Mouse (Mus musculus) neutrophil, adult 5-6 weeks (primary cell): ENCODE data around the gene Apeh. TPM values are rescaled to one million over a fixed set of nuclear protein-coding genes. Genes with fewer than 3 reads are reported as not detected.

Experiments used
- ATAC-seq: fragments of 151-379, 151-347 bp; 2 replicates; pipeline ENCODE4 v1.8.0; 2017; ENCODE audit warnings: mild to moderate bottlenecking, moderate TSS enrichment; ENCODE audit not compliant: insufficient number of reproducible peaks, poor library complexity, low FRiP score, severe bottlenecking; ENCODE audit errors: extremely low read depth
- total RNA-seq: library from RNA; stranded (forward); fragments of 200-1000 nt; gene quantifications from 2 replicates; pipeline ENCODE4 v1.2.3, GENCODE M21; 2017

Gene Apeh
- total RNA-seq, 1 experiment from 2014 or later, result 74.5 TPM

DNA sequence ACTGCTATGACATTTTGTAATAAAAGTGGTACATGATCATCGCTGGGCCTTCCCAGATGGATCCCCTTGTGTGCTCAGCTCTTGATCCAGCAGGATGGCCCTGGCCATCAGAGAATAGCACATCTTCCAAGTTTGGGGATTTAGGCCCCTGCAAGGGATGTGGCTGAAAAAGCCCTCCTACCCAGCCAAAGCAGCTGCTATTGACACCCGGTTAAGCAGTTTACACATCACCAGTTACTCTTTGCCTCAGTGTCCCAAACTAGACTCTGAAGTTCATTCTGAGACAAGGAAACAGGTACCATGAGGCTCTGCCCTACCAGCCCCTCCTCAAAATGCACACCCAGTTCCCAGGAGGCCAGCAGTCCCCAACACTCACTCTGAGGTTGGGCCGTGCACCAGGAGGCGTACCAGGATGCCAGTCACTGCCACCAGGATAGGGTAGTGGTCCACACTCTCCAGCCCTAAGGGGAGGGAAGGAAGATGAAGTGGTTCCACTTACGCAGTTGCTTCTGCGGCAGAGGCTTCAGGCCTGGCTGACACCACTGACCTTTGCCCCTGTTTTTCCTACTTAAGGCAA is 38.7 kb downstream of the Apeh start:
- no peak for ATAC-seq

DNA sequence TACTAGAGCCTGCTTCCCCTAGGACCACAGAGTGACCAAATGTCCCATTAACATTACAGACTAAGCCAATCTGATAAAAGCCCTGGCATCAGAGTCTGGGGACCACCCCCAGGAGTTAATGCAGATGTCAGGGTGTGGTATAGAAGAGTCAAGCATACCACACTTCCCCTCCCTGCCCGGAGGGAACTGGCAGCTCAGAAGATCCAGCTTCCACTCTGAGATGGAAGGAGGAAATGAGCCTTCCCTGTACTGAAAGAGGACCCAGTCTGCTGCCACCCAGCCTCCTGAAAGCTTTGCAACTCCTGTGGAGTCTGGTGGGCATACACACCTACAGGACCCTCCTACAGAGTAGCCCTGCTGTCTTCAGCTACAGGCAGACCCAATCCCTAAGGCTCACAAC is 39.3 kb downstream of the Apeh start:
- no peak for ATAC-seq

DNA sequence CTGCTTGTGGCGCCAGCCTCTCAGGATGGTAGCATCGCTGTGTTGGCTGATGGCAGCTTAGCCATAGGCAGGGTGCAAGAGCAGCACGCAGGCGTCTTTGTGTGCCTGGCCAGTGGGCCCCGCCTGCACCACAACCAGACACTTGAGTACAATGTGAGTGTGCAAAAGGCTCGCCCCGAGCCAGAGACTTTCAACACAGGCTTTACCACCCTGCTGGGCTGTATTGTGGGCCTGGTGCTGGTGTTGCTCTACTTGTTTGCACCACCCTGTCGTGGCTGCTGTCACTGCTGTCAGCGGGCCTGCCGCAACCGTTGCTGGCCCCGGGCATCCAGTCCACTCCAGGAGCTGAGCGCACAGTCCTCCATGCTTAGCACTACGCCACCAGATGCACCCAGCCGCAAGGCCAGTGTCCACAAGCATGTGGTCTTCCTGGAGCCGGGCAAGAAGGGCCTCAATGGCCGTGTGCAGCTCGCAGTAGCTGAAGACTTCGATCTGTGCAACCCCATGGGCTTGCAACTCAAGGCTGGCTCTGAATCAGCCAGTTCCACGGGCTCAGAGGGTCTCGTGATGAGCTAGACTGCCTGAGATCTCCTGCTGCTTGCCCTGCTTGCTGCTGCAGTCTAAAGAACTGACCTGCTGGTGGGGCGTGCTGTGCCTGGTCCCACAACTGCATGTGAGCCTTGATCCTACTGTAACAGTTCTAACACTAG is 39.9 kb downstream of the Apeh start:
- ATAC-seq, result no peak

DNA sequence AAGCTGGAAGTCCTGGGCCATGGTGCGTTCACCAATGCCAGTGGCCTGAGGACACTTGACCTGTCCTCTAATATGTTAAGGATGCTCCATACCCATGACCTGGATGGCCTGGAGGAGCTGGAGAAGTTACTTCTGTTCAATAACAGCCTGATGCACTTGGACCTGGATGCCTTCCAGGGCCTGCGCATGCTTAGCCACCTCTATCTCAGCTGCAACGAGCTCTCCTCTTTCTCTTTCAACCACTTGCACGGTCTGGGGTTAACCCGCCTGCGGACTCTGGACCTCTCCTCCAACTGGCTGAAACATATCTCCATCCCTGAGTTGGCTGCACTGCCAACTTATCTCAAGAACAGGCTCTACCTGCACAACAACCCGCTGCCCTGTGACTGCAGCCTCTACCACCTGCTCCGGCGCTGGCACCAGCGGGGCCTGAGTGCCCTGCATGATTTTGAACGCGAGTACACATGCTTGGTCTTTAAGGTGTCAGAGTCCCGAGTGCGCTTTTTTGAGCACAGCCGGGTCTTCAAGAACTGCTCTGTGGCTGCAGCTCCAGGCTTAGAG is 40.7 kb downstream of the Apeh start:
- no peak for ATAC-seq

DNA sequence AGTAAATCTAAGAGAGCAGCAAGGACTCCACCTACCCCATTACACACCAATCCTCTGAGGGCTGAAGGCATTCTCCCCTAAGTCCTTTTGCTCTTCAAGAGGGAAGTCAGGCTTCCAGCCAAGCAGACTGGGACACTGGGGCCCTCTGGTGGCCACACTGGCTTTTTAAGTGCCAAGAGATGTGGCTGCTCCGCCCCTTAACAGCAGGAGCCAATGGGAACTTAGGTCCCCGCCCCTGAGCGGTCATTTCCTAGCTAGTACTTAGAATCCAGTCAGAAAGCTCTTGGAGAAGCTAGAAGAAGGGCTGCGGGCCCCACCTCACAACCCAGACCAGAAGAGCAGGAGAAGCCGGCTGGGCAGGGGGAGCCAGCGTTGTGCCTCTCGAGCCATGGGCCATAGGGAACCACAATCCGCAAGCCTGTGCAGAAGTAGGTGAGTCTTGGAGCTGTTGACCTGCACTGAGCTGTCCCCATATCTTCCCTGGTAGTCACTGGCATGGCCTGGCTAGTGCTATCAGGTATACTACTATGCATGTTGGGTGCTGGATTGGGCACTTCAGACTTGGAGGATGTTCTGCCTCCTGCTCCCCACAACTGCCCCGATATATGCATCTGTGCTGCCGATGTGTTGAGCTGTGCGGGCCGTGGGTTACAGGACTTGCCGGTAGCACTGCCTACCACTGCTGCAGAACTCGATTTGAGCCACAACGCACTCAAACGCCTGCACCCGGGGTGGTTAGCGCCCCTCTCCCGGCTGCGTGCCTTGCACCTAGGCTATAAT is 41.3 kb downstream of the Apeh start, which contains the start of gene Amigo3:
TSS of gene Amigo3 (plus strand) at position 275 of the 780 bp plus-strand sequence.
- ATAC-seq, result peak; percentile 74

DNA sequence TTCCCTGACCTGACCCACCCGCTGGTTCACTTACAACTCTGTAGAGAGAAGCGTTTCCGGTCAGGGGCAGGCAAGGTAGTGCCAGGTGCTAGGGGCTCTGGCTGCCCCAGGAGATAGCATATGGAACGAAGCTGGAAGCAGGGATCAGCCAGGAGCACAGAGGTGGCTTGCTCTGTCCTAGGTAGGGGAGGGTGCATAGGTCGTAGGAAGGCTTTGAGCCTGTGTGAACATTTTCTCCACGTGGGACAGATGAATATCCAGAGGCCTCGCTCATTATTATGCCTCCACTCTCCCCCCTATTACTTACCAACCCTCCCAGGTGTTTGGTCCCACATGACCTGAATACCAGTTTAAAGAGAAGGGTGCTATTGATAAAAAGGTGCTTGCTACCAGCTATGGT is 42.0 kb downstream of the Apeh start:
- ATAC-seq, result no peak

DNA sequence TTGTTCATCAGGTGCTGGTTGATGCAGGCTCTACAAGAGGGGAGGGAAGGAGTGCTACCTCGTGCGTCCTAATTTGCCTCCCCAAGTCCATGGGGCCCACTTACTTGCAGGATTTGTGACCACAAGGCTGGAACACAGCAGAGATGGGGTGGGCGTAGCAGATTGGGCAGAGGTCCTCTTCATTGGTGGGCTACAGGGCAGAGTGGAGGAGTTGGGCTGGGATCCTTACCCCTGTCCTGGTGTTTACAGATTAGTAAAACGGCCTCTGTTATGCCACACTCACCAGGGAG is 42.5 kb downstream of the Apeh start:
- no peak for ATAC-seq

DNA sequence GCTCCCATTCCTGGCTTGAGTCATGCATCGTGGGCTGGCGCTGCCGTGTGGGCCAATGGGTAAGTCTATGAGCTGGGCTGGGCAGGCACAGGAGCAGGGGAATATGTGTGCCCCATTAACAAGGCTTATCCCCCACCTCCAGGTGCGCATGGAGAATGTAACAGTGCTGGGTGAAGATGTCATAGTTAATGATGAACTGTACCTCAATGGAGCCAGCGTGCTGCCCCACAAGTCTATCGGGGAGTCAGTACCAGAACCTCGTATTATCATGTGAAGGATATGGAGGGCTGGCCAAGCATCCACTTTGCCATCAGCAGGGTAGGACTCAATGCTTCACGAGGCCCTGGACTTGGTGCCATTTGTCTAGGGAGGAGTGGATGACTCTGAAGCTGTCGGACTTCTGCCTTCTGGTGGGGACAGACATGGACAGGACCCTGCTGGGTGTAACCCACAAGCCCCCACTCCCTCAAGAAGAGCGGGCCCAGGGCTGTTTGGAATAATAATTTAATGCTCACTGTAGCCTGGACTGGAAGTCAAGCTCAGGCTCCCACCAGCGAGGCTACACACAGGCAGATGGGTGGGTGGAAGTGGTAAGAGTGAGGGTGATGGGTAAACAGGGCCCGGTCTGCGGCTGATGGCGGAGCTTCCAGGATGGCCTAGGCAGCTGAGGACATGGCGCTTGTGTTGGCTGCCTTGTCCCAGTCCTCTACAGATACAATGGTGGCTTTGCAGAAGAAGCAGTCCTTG is 43.0 kb downstream of the Apeh start:
- no peak for ATAC-seq

DNA sequence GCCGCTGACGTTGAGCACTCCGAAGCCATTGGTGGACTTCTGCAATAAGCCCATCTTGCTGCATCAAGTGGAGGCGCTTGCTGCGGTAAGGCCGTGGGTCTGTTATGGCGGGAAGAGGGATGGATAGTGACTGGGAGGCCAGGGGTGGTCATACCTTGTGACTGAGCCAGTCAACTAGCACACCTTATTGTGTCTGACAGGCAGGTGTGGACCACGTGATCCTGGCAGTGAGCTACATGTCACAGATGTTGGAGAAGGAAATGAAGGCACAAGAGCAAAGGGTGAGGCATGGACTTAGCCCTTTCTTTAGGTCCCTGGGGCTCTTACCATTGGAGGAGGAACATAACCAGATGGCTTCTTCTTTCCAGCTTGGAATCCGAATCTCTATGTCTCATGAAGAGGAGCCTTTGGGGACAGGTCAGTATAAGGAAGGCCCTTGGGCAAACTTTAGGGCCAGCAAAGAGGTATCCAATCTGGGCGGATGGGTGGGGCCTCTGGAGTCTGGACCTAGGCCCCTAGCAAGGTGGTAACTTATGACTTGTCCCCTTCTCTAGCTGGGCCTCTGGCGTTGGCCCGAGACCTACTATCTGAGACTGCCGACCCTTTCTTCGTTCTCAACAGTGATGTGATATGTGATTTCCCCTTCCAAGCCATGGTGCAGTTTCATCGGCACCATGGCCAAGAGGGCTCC is 44.7 kb downstream of the Apeh start:
- ATAC-seq, result no peak

DNA sequence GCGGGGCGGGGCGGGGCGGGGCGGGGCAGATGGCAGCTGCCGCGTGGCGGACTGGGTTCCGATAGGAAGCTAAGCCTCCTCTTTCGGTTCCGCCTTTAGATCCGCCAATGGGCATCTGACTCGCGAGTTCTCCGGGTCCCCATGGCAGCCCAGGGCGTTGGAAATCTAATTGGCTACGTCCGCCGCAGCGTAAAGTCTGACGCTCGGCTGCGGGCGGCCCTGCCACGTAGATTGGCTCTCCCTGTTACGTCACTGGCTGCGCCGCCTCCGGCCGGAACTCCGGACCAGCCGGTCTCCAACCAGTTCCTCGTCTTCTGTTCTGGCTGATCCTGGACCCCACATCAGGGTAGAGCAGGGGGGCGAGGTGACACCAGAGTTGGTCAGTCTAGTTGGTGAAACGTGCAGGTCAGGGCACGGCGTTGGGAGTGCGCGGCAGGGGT is 45.4 kb downstream of the Apeh start, which contains the start of gene Gmppb:
TSS of gene Gmppb (plus strand) at position 227 of the 440 bp plus-strand sequence.
- ATAC-seq, result peak; percentile 87

DNA sequence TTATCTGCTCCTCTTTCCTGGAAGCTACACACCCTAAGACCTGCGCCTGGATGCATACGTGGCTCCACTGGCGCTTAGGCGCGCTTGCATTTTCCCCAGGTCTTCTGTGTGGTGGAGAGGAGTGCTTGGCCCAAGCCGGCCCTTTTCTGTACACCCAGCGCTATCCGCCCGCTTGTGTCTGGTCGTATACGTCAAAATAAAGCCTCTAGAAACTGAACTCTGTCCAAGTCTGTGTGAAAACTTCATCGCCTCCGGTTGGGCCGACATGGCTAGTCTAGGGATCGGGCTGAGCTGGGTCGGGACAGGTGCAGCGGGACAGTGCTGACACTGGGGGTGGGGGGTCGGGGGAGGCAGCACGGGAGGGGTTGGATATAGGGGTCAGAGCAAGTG is 45.8 kb downstream of the Apeh start:
- no peak for ATAC-seq

DNA sequence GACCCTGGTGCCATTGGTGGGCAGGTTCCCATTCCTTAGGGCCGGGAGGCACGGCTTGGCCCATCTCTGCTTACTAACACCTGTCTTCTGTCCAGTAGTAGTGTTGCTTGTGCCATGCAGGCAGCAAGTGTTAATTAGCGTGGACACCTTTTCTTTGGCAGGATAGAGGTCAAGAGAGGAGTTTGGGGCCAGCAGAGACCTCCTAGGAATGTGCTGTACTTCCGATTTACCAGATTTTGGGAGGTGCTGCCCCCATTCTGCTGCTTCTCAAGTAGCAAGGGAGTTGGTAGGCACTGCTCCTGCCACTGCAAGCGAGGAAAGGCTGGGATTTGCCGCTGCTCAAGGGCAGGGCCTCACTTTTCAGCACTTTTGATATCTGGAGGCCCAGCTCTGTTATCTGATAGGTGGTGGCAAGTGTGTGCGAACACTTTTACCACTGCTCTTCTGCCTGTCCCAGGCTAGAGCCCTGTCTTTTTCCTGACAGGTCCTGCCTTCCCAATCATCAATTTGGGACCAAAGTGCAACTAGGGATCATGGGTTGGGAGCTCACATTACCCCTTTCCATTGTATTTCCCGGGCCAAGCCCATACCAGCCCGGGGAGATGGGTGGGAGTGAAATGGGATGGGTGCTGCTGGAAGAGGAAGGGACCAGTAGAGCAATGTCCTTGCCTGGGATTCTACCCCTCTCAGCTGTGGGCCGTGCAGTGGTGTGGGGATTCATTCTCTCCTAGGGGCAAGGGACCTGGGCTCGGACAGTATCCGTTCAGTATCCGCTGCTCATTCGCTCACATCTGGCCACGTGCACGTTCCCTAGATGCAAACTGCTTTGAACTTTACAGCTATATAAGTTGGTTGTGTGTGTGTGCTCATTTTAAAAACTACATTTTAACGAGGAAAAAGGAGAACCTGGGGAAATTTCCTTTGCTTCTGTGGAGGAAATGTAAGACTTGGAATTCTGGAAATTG is 46.5 kb downstream of the Apeh start:
- no peak for ATAC-seq

DNA sequence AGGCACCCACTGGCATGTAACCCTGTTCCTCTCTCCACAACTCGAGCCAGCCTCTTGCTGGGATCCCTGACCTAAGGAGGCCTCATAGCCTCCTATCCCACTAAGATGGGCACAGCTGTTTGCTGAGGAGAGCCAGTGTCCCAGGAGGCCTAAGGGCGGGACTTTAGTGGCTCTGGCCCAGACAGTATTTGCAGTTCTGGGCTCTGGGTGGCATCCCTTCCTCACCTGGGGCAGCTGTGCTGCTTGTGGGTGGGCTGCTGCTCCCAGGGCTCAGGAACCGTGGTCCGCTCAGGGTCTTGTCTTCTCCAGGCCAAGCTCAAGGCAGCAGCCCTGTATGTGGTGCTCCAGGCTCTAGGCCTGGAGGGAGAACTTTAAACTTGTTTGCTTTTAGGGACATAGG is 47.8 kb downstream of the Apeh start:
- ATAC-seq, result no peak

DNA sequence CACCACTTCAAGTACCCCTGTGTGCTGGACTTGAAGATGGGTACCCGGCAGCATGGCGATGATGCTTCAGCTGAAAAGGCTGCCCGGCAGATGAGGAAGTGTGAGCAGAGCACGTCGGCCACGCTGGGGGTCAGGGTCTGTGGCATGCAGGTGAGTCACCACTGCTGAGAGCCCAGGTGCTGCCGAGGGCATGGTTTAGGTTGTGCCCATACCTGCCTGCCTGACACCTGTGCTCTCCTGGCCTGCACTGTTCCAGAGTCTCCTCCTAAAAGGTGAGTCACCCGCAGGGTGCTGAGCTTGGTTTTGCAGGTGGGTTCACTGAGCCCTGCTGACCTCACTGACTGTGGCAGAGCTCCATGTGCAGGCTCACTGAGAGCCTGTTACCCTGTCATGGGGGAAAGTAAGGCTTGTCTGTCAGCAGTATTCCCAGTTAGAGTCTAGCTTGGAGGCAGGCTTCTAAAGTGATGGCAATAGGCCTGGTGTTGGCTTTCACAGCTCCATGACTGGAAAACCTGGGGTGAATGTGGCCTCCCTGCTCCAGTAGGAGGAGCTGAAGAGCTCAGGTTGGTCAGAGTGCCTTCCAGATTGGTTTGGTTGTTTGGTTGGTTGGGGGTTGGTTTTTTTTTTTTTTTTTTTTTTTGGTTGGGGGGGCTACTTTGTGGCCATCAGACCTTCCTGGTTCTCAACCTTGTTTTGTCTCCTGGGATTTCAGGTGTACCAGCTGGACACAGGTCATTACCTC is 49.5 kb downstream of the Apeh start:
- ATAC-seq, result no peak
